Mouse (Mus musculus) myocyte (in vitro differentiated cells): ENCODE data around the gene Nnmt. TPM values are rescaled to one million over a fixed set of nuclear protein-coding genes. Genes with fewer than 3 reads are reported as not detected.

Experiments used
- H3K27me3 ChIP-seq: one replicate; pipeline ENCODE4 v1.6.1; 2011; ENCODE audit not compliant: control insufficient read depth, insufficient read depth, insufficient read length
- H3K36me3 ChIP-seq: one replicate; pipeline ENCODE4 v1.6.1; 2011; ENCODE audit not compliant: control insufficient read depth, insufficient read depth
- H3K4me2 ChIP-seq: one replicate; pipeline ENCODE4 v1.6.1; 2011; ENCODE audit warnings: low read depth, control low read depth
- H3K4me3 ChIP-seq: one replicate; pipeline ENCODE4 v1.5.1; 2011; ENCODE audit warnings: mild to moderate bottlenecking, control low read depth, moderate library complexity
- H3K79me2 ChIP-seq: one replicate; pipeline ENCODE4 v1.6.1; 2011; ENCODE audit not compliant: control insufficient read depth, insufficient read depth
- H3ac ChIP-seq: one replicate; pipeline ENCODE4 v1.6.1; 2011; ENCODE audit not compliant: control insufficient read depth, insufficient read length
- CEBPB ChIP-seq: IDR thresholded peaks from 2 replicates; pipeline ENCODE4 v1.6.1; 2011; ENCODE audit warnings: mild to moderate bottlenecking, moderate library complexity; ENCODE audit not compliant: poor library complexity, insufficient read depth, severe bottlenecking
- E2F4 ChIP-seq: IDR thresholded peaks from one replicate; pipeline ENCODE4 v1.6.1; 2011; ENCODE audit warnings: mild to moderate bottlenecking, control low read depth, moderate library complexity; ENCODE audit not compliant: insufficient read depth
- MAX ChIP-seq: IDR thresholded peaks from one replicate; pipeline ENCODE4 v1.6.1; 2011; ENCODE audit warnings: low read depth, mild to moderate bottlenecking, control low read depth
- MYOD1 ChIP-seq, 3 experiments: IDR thresholded peaks; one replicate each; pipeline ENCODE4 v1.6.1; 2011; ENCODE audit warnings: control low read depth in 2 of 3, low read depth in 2 of 3, mild to moderate bottlenecking in 2 of 3, moderate library complexity in 1 of 3; ENCODE audit not compliant: insufficient read length in 2 of 3, control insufficient read depth in 1 of 3
- MYOG ChIP-seq, 3 experiments: IDR thresholded peaks; one replicate each; pipeline ENCODE4 v1.6.1; 2011; ENCODE audit warnings: control low read depth in 2 of 3, low read depth in 2 of 3, mild to moderate bottlenecking in 2 of 3; ENCODE audit not compliant: insufficient read length in 2 of 3, control insufficient read depth in 1 of 3, insufficient read depth in 1 of 3
- POLR2A ChIP-seq: IDR thresholded peaks from one replicate; pipeline ENCODE4 v1.6.1; 2011; ENCODE audit warnings: low read depth, mild to moderate bottlenecking, control low read depth, moderate library complexity; ENCODE audit not compliant: insufficient read length
- POLR2AphosphoS2 ChIP-seq: IDR thresholded peaks from one replicate; pipeline ENCODE4 v1.6.1; 2011; ENCODE audit warnings: low read depth, control low read depth; ENCODE audit not compliant: insufficient read length
- REST ChIP-seq: IDR thresholded peaks from one replicate; pipeline ENCODE4 v1.6.1; 2011; ENCODE audit warnings: mild to moderate bottlenecking, control low read depth, moderate library complexity; ENCODE audit not compliant: insufficient read depth, insufficient read length
- SRF ChIP-seq: IDR thresholded peaks from one replicate; pipeline ENCODE4 v1.6.1; 2011; ENCODE audit warnings: low read depth; ENCODE audit not compliant: control insufficient read depth, insufficient read length
- TCF12 ChIP-seq: IDR thresholded peaks from one replicate; pipeline ENCODE4 v1.6.1; 2011; ENCODE audit warnings: mild to moderate bottlenecking, control low read depth; ENCODE audit not compliant: poor library complexity, insufficient read depth, severe bottlenecking
- TCF3 ChIP-seq: IDR thresholded peaks from one replicate; pipeline ENCODE4 v1.6.1; 2011; ENCODE audit warnings: low read depth, control low read depth; ENCODE audit not compliant: insufficient read length
- USF1 ChIP-seq: IDR thresholded peaks from one replicate; pipeline ENCODE4 v1.6.1; 2011; ENCODE audit warnings: low read depth, mild to moderate bottlenecking, control low read depth, moderate library complexity
- polyA plus RNA-seq: library from polyadenylated mRNA; unstranded; fragments of >200 nt; fragmentation: generic; extraction: Trizol; gene quantifications from one replicate; pipeline ENCODE4 v1.2.1, GENCODE M21; 2012; ENCODE audit warnings: missing spikeins

The Nnmt gene
- polyA plus RNA-seq, 1 experiment, result 4.3 TPM

DNA sequence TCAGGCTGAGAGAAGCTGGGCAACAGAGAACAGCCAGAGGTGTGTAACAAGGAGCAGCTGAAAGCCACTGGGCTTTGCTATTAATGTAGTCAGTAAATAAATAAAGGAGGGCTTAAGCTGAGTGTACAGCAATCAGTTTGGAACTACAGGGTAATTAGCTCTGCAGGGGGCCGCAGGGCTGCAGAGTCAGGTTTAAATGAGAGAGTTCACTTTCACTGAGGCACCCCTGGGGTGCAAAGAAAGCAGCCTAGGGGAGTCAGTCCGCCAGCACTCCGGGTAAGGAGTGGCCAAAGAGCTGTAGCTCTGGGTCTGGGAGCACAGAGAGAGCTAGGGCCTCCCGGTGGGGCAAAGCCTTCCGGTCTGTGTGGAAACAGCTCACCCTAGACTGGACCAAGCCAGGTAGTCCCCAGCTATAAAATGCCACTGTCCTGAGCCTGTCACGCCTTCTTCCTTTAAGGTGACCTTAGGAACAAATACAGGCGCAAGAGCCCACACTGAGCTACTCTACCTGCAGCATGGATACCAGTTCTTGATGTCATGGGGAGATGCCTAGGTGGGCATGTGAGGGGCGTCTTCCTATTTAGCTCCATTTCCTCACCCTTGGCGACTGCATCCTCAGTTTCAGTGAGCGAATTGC is 42.8 kb upstream of the Nnmt start:
- Histone ChIP-seq H3K36me3 (no peaks in the 10 kb centered on the region), H3K4me3 (no peak overlapping the region), H3K4me2 (no peak overlapping the region), H3ac (no peak overlapping the region), H3K79me2 (no peaks in the 10 kb centered on the region), H3K27me3 (peaks cover 21% of the 10 kb centered on the region)
- TF ChIP-seq REST, result no peak
- TF ChIP-seq MYOD1 (IDR thresholded peaks at IDR 0.05; ENCODE audit: control insufficient read depth in 1 of 3, insufficient read length in 2 of 3, low read depth in 2 of 3), result no peak
- no peak for TF ChIP-seq USF1
- no peak for TF ChIP-seq E2F4
- no peak for TF ChIP-seq SRF
- TF ChIP-seq MAX, result no peak
- no peak for TF ChIP-seq POLR2AphosphoS2

DNA sequence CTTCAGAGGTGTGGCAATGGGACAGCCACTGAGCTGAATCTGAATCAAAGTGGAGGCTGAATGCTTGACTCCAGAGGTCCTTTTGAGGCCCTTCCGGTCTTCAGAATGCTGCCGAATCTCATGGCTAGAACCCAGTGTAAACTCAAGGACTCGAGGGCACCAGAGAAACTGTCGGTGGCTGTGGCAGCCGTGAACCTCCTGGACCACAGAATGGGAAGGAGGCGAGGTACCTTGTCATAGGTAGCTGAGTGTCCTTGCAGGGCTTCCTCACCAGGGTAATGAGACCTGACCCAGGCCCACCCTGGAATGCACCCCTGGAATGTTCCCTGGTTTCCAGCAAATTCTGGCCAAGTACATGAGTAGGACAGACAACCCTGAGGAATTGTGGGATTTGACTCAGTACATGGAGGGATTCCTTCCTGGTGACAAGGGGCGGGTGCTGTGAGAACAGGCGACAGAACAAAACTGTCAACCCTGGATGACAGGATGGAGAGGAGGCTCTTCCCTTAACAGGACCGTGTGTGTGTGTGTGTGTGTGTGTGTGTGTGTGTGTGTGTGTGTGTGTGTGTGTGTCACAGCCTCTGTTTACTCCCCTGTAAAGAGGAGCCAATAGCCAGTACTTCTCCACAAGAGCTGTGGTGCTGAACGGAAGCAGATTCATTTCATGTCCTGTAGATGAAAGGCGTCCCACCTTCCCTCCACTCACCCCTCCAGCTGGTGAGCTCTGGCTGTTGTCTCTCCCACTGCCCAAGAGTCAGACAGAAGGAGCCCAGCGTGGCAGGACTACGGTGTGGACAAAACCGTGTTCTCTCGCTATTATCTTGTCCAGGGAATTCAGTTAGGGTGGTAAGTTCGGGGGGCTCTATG is 42.1 kb upstream of the Nnmt start:
- Histone ChIP-seq H3K79me2 (no peaks in the 10 kb centered on the region), H3K4me2 (no peak overlapping the region), H3K4me3 (no peak overlapping the region), H3ac (no peak overlapping the region), H3K27me3 (peaks cover 21% of the 10 kb centered on the region), H3K36me3 (no peaks in the 10 kb centered on the region)
- TF ChIP-seq POLR2AphosphoS2, result no peak
- TF ChIP-seq TCF3, result no peak
- TF ChIP-seq MAX, result no peak
- no peak for TF ChIP-seq TCF12
- no peak for TF ChIP-seq USF1
- TF ChIP-seq POLR2A, result no peak
- no peak for TF ChIP-seq MYOD1 (IDR thresholded peaks at IDR 0.05; ENCODE audit: control insufficient read depth in 1 of 3, insufficient read length in 2 of 3, low read depth in 2 of 3)
- TF ChIP-seq REST, result no peak
- no peak for TF ChIP-seq SRF
- no peak for TF ChIP-seq CEBPB
- no peak for TF ChIP-seq E2F4
- TF ChIP-seq MYOG (IDR thresholded peaks at IDR 0.05; ENCODE audit: control insufficient read depth in 1 of 3, insufficient read depth in 1 of 3, insufficient read length in 2 of 3, low read depth in 2 of 3), result no peak

DNA sequence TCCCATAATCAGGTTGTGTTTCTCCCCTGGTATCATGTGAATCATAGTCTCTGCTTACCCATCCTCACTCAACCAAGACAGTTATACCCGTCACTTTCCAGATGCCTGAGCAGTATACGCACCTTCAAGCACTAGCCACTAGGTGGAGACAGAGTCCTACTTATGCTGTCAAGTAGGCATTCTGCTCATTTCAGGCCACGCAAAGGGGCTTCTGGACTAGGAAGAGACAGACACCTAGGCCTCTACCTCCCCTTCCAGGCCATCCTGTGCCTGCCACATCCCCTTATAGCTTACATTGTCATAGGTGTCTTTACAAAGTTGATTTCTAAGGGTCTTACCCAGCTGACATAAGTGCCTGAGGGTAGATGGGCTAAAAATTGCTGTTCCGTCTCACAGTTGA is 41.3 kb upstream of the Nnmt start:
- peaks cover 21% of the 10 kb centered on the region for H3K27me3 ChIP-seq
- TF ChIP-seq CEBPB, result no peak
- no peak for TF ChIP-seq REST
- TF ChIP-seq POLR2A, result no peak
- no peak for TF ChIP-seq TCF3
- no peak for TF ChIP-seq SRF
- TF ChIP-seq E2F4, result no peak
- TF ChIP-seq MAX, result no peak
- no peaks in the 10 kb centered on the region for H3K79me2 ChIP-seq
- H3K36me3 ChIP-seq, result no peaks in the 10 kb centered on the region
- H3ac ChIP-seq, result no peak overlapping the region
- no peak overlapping the region for H3K4me3 ChIP-seq
- no peak overlapping the region for H3K4me2 ChIP-seq

DNA sequence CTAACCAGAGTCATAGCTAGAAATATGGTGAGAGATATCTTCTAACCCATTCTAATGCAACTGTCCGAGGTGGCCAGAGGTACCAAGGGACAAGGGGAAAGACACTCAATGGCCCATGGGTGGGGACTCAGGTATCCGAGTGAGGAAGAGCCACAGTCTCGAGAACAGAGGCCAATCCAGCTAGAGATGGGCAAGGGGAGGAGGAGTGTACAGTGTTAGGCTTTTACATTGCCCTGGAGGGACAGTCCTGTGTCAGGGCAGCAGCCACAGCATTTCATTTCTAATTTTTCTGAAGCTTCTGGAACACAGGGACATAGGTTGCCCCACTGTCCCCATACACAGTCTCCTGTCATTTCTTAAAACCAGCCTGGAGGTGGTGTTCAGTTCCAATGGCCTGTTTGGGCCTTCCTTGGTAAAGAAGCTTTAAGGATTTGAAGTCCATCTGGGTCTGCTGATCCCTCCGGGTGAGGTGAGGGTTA is 40.7 kb upstream of the Nnmt start:
- Histone ChIP-seq H3K79me2 (no peaks in the 10 kb centered on the region), H3K4me3 (no peak overlapping the region), H3K4me2 (no peak overlapping the region), H3K36me3 (no peaks in the 10 kb centered on the region), H3K27me3 (peaks cover 21% of the 10 kb centered on the region), H3ac (no peak overlapping the region)
- no peak for TF ChIP-seq TCF3

DNA sequence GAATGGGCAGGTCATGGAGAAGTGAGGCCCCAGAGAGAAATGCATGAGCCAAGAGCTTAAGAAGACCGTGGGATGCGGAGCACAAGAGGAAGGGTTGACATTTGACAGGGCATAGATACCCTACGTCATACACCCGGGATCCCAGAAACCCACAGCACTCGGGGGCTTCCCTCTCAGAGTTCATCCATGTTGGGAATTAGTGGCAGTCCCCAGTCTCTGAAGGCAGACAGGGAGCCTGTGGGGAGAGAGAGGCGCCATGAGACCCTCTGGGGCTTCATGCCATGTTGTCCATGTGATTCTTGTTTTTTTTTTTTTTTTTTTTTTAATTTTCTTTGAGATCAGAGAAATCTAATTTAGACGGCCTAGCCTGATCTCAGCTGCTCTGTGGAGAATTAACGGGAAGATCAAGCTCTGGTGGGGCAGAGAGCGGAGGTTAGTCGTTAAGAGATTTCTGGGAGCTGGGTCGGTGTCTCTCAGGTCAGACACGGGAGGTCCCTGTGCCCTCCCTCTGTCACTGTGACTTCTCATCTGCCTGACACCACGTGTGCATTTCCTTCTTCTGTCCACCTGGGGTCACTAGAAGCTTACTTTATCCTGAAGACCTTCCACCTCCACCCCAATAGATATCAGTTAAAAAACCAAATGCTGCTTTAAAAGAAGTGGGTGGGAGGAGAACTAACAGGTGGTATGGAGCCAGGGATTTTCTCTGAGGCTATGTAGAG is 40.1 kb upstream of the Nnmt start:
- Histone ChIP-seq H3K4me3 (no peak overlapping the region), H3K27me3 (peaks cover 17% of the 10 kb centered on the region), H3ac (no peak overlapping the region), H3K4me2 (no peak overlapping the region), H3K79me2 (no peaks in the 10 kb centered on the region), H3K36me3 (no peaks in the 10 kb centered on the region)
- TF ChIP-seq SRF, result no peak
- TF ChIP-seq CEBPB, result no peak
- TF ChIP-seq USF1, result no peak
- no peak for TF ChIP-seq TCF12
- TF ChIP-seq E2F4, result no peak
- TF ChIP-seq POLR2AphosphoS2, result no peak
- TF ChIP-seq TCF3, result no peak
- no peak for TF ChIP-seq MYOG (IDR thresholded peaks at IDR 0.05; ENCODE audit: control insufficient read depth in 1 of 3, insufficient read depth in 1 of 3, insufficient read length in 2 of 3, low read depth in 2 of 3)
- TF ChIP-seq MAX, result no peak
- TF ChIP-seq REST, result no peak
